Mouse (Mus musculus) brain, embryonic 14.5 days (tissue): Measurements from ENCODE around the gene Ccdc88a. TPM values are rescaled to one million over a fixed set of nuclear protein-coding genes. Genes with fewer than 3 reads are reported as not detected.
A peak's percentile ranks its signal among the peaks of the same experiment; 100 is the strongest.

Source experiments
- DNase-seq: peaks from one replicate; pipeline ENCODE4 v3.0.0-alpha.2; 2011; ENCODE audit warnings: low read depth
- CTCF ChIP-seq: fragments of 200-500 bp; IDR thresholded peaks from 2 replicates; pipeline ENCODE4 v1.5.1; 2012; ENCODE audit warnings: inconsistent platforms, mild to moderate bottlenecking, moderate library complexity, borderline replicate concordance; ENCODE audit not compliant: insufficient read depth, insufficient read length; ENCODE audit errors: extremely low read depth
- POLR2A ChIP-seq: fragments of 200-500 bp; IDR thresholded peaks from 2 replicates; pipeline ENCODE4 v1.6.1; 2012; ENCODE audit warnings: mild to moderate bottlenecking, inconsistent platforms, borderline replicate concordance; ENCODE audit not compliant: poor library complexity, insufficient read depth, insufficient read length, severe bottlenecking; ENCODE audit errors: extremely low read depth
- polyA plus RNA-seq: library from polyadenylated mRNA; depleted of rRNA; stranded (reverse); fragments of >200 nt; gene quantifications from 2 replicates; pipeline ENCODE4 v1.2.3, GENCODE M21; 2012; rRNA removed

The Ccdc88a gene
- polyA plus RNA-seq: 26.2 and 31.7 TPM in 2 replicates

DNA sequence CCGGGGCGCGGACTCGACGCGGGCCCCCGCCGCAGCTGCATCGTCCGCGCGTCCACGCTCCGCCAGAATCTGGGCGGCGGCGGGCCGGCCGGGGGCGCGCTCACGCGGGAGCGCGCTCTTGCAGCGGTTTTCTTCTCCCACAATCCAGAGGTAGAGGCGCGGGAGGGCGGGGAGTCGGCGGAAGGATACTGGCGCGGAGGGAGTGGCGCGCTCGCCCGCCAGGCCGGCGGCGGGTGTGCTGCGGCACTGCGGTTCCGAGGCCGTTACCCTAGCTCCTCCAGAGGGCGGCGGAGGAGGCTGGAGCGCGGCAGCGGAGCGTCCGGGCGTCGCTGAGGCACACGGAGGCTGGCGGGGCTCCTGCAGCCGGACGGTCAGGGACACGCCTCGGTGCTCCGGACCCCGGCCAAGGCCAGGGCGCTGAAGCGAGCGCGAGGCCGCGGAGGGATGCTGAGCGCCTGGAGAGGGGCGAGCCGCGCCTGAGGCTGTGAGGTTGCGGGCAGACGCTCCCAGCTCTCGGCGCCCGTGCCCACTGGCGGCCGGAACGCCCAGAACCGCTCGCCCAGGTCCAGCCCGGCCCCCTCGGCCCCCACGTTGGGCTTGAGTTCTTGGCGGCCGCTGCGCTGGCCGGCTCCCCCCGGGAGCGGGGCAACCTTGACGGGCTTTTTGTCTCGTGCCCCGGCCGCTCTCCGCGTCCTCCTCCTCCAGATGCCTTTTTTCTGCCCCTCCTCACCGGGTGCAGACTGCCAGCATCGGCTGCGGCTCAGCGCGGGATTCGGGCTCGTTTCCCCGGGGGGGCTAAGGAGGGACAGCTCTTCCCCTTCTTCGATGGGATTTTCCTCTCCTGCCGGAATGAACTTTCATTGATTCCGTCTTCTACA is at the start of gene Ccdc88a:
Gene Ccdc88a (plus strand): TSS at position 263 of the 878 bp plus-strand sequence.
- DNase-seq: peak; percentile 99
- TF ChIP-seq POLR2A (peak; percentile 100), CTCF (peak; percentile 18; the same call in 1 of the 2 replicates)

DNA sequence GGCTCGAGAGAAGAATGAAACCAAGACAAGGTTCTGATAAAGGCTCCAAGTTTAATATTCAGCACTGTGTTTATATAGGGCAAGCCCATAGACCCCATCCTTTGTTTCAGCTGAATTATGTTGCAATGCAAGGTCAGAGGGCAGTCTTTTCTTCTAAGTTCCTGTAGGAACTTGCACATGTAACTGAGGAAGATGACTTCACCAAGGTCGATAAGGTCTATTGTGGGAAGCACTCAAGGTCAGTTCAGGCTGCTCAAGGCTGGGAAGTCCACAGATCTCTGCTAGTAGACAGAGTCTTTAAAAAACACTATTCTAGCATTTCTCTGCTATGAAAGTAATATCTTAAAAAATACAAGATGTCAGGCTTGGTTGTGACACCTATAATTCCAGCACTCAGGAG is 38.0 kb upstream of the Ccdc88a start:
- DNase-seq: no peak

DNA sequence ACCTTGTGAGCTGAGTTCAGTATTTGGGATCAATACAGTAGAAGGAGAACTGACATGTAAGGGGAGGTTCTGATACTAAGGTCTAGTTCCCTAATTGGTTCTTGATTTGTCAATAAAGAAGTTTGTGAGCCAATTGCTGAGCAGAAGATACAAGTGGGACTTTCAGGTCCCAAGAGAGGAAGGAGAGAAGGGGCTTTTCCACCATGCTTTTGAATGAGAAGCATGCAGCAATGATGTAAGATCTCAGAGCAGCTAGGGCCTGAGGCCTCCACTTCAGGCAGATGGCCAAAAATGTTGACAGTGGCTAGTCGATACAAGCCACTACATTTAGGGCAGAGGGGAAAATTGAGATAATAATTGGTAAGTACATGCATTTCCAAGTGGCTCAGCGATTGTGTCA is 32.2 kb upstream of the Ccdc88a start:
- no peak for DNase-seq
- no peak for TF ChIP-seq CTCF
- no peak for TF ChIP-seq POLR2A

More for the DNA sequence above, 38.0 kb upstream of the Ccdc88a start:
- TF ChIP-seq POLR2A (no peak), CTCF (no peak)

DNA sequence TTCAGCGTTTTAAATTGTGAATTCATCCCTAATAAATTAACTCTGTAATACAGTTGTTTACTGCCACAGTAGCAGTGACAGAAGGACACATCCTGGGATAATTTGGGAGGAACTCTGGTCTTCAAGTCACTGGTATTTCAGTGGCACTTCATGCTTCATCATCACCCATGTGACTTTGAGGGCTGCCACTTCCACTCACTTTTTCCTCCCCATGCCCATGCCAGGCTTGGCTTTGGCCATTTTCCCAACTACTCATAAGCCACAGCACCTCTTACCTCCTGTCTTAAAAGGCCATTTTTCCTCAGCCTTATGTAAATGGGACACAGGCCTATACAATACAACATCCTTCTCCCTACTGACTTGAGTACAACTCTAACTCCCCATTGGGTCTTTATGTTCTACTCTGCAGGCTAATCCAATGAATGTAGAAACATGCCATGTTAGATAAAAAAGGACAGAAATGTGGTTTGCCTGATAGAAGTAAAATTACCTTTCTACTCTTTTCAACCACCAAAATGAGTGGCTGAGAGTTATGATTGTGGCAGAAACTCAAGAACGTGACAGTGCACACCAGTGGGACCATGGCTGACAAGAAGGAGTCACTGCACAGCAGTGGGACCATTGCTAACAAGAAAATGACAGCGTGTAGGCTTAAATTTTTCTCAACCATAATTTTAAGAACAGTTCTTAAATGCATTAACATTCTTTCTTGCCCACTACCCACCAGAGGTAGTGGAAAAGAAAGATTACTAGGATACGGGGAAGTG is 28.4 kb upstream of the Ccdc88a start:
- TF ChIP-seq POLR2A: no peak
- TF ChIP-seq CTCF: no peak
- no peak for DNase-seq

DNA sequence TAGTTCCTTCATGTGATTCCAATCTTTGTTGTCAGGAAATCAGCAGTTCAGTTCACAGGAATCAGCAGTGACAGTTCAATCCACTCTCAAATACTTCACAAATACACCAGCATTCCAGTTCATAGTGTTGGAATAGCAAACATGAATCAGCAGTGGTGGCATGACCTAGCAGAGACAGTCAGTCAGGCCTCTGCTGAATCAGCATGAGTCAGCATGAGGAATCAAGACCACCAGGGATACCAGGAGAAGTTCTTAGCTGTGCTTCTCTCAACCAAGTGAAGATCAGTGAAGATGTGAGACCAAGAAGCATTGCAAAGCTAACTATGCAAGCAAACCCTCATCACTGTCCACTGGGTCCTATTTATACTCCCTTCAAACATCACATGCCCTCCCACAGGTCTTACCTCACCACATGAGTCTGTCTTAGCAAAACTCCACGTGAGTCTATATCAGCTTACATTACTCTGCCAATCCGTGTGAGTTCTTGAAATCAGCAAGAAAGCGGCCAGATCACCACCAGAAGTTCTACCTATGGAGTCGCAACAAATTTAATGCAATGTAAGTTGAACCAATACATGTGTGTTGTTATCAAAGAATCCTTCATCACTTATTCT is 27.7 kb upstream of the Ccdc88a start:
- TF ChIP-seq CTCF (no peak), POLR2A (no peak)
- DNase-seq: no peak

DNA sequence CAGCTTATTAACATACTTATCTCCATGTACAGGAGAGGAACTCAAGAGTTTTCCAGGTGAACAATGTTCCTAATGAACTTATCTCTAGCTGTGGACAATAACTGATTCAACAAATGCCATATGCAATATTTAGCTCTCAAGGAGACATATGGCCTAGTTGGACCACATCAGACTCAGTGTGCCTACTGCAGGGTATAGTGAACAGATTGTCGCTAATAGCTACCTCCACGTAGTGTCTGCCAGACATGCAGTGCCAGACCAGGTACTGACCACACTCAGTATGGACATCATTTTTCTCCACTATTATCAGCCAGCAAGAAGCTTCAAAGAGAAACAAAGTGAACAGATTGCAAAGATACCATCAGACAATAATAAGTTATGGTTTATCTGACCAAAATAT is 22.6 kb upstream of the Ccdc88a start:
- no peak for TF ChIP-seq POLR2A
- no peak for TF ChIP-seq CTCF
- no peak for DNase-seq

DNA sequence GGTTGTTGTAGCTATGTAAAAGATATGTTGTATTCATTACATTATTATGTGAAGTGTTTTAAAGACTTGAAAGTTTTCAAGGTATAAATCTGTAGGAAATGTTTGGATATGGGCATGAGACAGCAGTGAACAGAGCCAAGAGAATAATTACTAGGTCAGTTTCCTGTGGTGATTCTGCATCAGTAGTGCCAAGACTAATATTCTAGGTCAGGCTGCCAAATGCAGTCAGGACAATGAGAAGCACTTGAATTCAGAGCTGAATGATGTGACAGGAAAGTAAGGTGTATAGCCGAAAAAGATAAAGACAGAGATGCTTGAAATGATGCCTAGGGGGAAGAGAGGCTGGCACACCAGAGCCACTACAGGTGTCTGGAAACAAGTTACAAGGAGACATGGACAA is 21.2 kb upstream of the Ccdc88a start:
- no peak for DNase-seq
- no peak for TF ChIP-seq CTCF
- no peak for TF ChIP-seq POLR2A

DNA sequence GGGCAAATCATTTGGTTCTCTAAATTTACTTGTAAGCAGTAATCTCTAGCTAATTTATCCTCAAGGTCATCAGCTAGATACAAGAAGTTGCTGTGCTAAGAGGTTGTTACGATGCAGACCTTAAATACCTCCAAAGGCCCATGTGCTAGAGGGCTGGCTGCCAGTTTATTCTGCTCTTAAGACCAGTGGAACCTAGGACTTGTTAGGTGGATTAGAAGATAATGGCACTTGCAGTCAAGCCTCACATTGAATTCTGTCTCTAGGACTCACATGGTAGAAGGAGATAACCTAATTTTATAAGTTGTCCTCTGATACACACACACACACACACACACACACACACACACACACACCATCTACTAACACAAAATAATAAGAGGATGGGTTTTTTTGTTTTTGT is 5.3 kb upstream of the Ccdc88a start:
- no peak for DNase-seq
- no peak for TF ChIP-seq POLR2A
- TF ChIP-seq CTCF: no peak

DNA sequence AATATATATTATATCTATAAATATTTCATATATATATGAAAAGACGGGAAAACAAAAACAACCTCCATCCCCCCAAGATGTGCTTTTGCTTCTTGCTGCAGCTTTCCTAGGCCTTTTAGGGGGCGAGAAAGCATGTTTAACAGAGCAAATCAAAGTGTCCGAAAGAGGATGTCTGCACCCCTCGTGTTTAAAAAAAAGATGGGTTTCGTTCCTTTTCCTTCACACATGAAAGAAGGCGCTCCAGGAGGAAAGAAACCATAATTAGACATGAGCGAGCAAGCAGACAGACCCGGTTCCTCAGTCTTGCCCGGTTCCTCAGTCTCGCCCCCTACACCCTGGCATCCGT is 435 bp upstream of the Ccdc88a start:
- no peak for DNase-seq
- TF ChIP-seq CTCF (no peak), POLR2A (no peak; the same call in 1 of the 2 replicates)

DNA sequence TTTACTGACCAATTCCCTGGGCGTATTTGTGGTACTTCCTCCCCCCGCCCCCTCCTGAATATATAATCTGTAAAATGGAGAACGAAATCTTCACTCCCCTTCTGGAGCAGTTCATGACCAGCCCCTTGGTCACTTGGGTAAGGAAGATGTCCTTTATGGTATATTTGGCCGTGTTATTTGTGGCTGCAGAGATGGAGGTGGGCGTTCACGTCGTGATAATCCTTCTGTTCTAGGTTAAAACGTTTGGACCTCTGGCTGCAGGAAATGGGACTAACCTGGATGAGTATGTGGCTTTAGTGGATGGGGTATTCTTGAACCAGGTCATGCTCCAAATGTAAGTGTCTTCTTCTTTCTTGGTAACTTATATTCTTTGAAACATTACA is 807 bp downstream of the Ccdc88a start:
- DNase-seq: peak; percentile 63
- TF ChIP-seq CTCF (no peak), POLR2A (no peak)

DNA sequence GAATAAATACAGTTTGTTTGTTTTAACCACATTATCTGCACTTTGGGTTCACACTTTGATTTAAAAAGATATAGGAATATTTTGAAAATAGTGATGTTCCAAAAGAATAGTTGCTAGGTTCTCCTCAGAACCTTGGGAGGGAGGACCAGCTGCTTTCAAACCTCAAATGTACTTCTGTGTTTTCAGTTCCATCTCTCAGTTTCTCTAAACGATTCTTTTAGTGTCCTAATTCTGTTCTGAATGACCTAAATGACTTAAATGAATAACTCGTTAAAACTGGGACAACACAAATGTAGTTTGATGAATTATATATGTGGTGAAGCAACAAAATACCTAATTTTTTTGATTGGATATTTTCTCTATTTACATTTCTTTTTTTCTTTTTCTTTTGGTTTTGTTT is 3.2 kb downstream of the Ccdc88a start:
- no peak for TF ChIP-seq POLR2A
- TF ChIP-seq CTCF: no peak
- DNase-seq: no peak
